Mouse (Mus musculus): Measurements from ENCODE around the gene Cd300a. TPM values are rescaled to one million over a fixed set of nuclear protein-coding genes. Genes with fewer than 3 reads are reported as not detected.
A peak's percentile ranks its signal among the peaks of the same experiment; 100 is the strongest.

The Cd300a gene
- polyA plus RNA-seq, 1 experiment from 2014 or later: 1.4 TPM

DNA sequence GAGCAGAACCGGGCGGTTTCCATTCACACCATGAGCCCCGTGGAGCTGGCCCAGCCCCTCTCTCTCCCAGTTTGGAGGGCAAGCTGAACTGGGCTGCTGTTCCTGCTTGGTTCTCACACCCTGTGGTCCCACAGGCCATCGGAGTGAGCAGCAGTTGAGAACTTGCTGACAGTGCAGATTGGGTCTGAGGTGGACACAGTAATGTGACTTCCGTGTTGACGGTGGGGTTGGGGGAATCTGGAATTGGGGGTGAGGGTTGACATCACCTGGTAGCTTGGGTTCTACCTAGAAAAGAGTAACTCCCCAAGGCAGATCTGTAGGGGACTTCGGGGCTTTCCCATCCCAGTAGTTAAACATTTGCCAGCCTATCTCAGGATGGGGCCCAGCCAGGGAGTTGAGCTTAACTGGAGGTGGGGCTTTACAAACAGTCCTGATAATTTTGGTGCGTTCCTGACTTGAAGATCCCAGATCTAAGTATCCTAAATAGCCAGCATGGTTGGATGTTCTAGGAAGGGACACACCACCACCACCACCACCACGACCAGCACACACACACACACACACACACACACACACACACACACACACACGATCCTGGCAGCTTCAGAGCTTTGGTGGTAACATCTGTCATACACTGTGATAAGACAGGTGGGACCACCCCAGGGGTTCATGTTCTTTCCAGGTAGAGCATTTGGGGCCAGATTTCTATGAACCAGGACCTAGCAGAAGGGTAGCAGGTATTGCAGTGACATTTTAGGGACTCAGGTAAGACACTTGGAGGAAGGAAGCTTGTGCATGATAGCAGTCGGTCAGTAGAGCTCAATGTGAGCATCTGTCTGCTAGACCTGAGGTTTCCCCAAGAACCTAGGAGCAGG, 22.2 kb upstream of the Cd300a start:
- 32% methylated on average over 11 of the region's 11 CpGs for WGBS
- Histone ChIP-seq H3K27me3 (no peaks in the 10 kb centered on the region), H3K9ac (no peak overlapping the region), H3K4me2 (peak overlapping the region; percentile 9; the same call in 1 of the 2 replicates), H3K27ac (peak overlapping the region; percentile 46), H3K4me1 (peaks cover 29% of the 10 kb centered on the region), H3K4me3 (no peak overlapping the region), H3K9me3 (no peaks in the 10 kb centered on the region), H3K36me3 (peaks cover 6% of the 10 kb centered on the region; the same call in 1 of the 2 replicates)
- no peak for ATAC-seq (ENCODE audit: borderline replicate concordance, extremely low read depth, low FRiP score, low TSS enrichment)

DNA sequence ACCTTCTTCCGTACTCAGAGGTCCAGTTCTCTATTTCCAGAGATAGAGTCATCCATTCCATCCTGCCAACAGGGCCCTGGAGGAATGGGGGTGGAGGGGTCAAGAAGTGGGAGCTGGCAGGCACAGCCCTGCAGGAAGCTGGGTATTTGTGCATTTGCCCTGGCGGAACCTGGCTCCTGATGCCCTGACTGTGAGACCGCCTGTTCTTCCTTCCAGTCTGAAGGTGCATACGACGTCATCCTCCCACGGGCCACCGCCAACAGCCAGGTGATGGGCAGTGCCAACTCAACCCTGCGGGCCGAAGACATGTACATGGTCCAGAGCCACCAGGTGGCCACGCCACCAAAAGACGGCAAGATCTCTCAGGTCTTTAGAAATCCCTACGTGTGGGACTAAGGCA, 21.6 kb upstream of the Cd300a start:
- Histone ChIP-seq H3K9ac (no peak overlapping the region), H3K4me1 (peaks cover 35% of the 10 kb centered on the region)

DNA sequence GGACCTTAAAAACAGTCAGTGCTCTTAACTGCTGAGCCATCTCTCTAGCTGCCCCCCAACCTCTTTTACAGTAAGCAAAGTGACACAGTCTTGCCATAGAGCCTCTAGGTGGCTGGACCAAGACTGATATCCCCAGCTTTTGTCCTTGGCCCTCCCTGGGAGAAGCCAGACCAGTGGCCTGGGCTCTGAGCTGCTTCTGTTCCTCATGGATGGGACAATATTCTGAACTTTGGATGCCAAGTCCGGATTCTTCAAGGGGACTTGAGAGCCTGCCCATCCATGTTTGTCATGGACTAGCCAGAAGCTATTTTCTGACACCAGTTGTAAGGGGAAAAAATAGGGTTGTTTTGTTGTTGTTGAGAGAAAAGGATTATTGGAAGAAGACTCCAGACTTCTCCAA, 20.1 kb upstream of the Cd300a start:
- H3K4me1 ChIP-seq: peaks cover 36% of the 10 kb centered on the region
- 83% methylated on average over 1 of the region's 1 CpGs for WGBS
- ATAC-seq (ENCODE audit: borderline replicate concordance, extremely low read depth, low FRiP score, low TSS enrichment): no peak
- H3K36me3 ChIP-seq: peaks cover 3% of the 10 kb centered on the region; the same call in 1 of the 2 replicates
- H3K4me2 ChIP-seq: no peak overlapping the region
- H3K27ac ChIP-seq: no peak overlapping the region
- no peaks in the 10 kb centered on the region for H3K27me3 ChIP-seq
- no peak overlapping the region for H3K4me3 ChIP-seq
- H3K9ac ChIP-seq: no peak overlapping the region
- H3K9me3 ChIP-seq: no peaks in the 10 kb centered on the region

More for the DNA sequence above, 21.6 kb upstream of the Cd300a start:
- no peaks in the 10 kb centered on the region for H3K27me3 ChIP-seq
- no peak overlapping the region for H3K4me3 ChIP-seq
- WGBS: 89% methylated on average over 12 of the region's 12 CpGs
- no peaks in the 10 kb centered on the region for H3K9me3 ChIP-seq
- no peak overlapping the region for H3K27ac ChIP-seq
- H3K36me3 ChIP-seq: peaks cover 6% of the 10 kb centered on the region; the same call in 1 of the 2 replicates
- no peak overlapping the region for H3K4me2 ChIP-seq
- no peak for ATAC-seq (ENCODE audit: borderline replicate concordance, extremely low read depth, low FRiP score, low TSS enrichment)

DNA sequence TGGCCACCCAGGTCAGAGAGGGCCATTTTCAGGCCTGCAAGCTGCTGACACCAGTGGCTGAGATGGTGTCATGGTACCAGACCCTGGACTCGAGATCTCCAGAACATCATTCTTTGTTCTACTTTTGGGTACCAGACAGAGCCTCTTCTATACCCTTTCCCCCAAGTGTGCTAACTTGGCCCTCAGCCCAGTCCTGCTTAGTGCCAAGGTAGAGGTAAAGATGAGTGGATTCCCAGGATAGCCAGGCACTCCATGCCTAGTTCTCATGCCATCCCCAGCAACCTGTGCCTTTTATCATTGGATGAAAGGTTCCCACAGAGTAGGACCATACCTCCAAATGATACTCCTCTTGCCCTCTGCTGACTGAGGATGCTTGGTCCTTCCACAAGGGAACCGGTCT, 18.3 kb upstream of the Cd300a start:
- H3K9me3 ChIP-seq: no peaks in the 10 kb centered on the region
- ATAC-seq (ENCODE audit: borderline replicate concordance, extremely low read depth, low FRiP score, low TSS enrichment): no peak
- H3K27me3 ChIP-seq: no peaks in the 10 kb centered on the region
- peaks cover 3% of the 10 kb centered on the region; the same call in 1 of the 2 replicates for H3K36me3 ChIP-seq
- peaks cover 25% of the 10 kb centered on the region for H3K4me1 ChIP-seq
- H3K4me3 ChIP-seq: no peak overlapping the region
- no peak overlapping the region for H3K9ac ChIP-seq
- H3K27ac ChIP-seq: no peak overlapping the region
- 79% methylated on average over 2 of the region's 2 CpGs for WGBS
- H3K4me2 ChIP-seq: no peak overlapping the region

DNA sequence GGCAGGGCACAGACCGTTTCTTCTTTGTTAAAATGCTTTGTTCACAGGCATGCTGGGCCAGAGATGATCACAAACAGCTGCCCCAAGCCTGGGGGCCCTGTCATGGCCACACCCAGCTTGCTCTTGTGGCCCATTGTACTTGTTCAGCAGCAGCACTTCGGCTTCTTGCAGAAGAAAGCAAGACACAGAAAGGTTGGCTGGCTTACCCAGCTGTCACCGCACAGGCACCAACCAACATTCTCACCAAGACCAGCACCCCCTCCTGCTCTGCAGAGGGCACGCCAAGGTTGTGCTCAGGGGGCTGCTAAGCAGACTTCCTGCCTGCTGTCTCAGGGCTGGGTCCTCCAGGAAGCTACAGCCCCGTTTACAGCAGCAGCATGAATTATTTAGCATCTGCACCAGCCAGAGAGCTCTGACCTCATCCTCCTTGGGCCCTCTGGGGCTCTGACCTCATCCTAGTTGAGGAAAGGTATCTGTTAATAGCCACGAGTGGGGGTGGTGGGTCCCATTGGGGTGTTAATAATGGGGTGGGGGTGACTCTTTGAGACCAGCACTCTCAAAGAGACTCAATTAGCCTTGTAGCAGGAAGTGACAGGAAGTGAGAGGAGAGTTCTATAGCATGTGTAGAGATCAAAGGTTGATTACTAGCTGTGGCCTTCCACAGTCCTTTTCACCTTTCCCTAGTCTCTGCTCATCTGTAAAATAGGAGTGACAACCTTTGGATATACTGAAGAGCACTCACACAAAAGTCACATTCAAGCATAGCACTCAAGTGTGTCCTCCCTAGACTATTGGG, 16.6 kb upstream of the Cd300a start:
- Histone ChIP-seq H3K4me2 (no peak overlapping the region), H3K4me1 (peaks cover 13% of the 10 kb centered on the region), H3K9me3 (no peaks in the 10 kb centered on the region), H3K9ac (no peak overlapping the region), H3K36me3 (peaks cover 3% of the 10 kb centered on the region; the same call in 1 of the 2 replicates), H3K27me3 (no peaks in the 10 kb centered on the region), H3K27ac (no peak overlapping the region; the same call in 1 of the 2 replicates), H3K4me3 (no peak overlapping the region)
- 41% methylated on average over 6 of the region's 6 CpGs for WGBS
- no peak for ATAC-seq (ENCODE audit: borderline replicate concordance, extremely low read depth, low FRiP score, low TSS enrichment)

DNA sequence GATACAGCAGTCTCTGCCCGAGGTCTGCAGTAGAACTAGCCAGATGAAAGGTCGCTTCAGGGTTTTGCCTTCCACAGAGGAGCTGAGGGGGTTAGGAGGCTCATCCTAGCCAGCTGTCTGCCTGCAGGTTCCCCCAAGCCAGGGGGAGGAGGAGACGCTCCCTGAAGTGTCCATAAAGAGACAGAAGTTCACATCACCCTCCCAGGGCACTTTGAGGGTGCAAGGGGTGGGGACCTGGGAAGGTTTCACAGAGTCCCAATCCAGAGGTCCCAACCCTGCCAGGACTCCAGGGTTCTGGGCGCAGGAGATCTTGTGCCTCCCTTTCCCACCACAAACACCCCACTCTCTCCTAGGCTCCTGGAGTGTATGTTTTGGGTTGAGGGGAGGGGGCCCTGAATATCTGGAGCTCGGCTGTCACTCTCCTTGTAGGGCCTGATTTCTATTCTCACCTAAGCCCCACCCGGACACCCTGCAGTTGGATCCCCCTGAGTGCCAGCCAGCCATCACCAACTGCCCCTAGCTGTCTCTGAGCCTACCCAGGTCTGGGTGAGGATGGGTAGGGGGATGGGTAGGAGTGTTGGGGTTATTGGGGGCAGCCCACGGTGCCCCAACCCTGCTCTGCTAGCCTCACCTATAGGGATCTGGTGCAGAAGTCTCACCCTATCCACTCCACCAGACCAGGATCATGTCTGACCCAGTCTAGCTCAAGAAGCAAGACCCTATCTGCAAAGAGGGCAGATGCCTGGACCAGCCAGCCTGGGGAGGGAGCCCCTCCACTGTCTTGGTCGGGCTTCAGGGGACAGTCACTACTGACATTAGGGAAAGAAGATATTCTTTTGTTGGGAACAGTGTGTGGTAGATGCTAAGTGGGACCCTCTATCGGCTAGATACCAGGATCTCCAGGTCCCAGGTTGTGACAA, 15.4 kb upstream of the Cd300a start:
- Histone ChIP-seq H3K27ac (no peak overlapping the region), H3K9me3 (no peaks in the 10 kb centered on the region), H3K36me3 (peaks cover 3% of the 10 kb centered on the region; the same call in 1 of the 2 replicates), H3K27me3 (no peaks in the 10 kb centered on the region), H3K4me3 (no peak overlapping the region), H3K4me1 (peaks cover 12% of the 10 kb centered on the region), H3K9ac (no peak overlapping the region; the same call in 1 of the 2 replicates), H3K4me2 (no peak overlapping the region)
- 42% methylated on average over 9 of the region's 9 CpGs for WGBS
- ATAC-seq (ENCODE audit: borderline replicate concordance, extremely low read depth, low FRiP score, low TSS enrichment): no peak

DNA sequence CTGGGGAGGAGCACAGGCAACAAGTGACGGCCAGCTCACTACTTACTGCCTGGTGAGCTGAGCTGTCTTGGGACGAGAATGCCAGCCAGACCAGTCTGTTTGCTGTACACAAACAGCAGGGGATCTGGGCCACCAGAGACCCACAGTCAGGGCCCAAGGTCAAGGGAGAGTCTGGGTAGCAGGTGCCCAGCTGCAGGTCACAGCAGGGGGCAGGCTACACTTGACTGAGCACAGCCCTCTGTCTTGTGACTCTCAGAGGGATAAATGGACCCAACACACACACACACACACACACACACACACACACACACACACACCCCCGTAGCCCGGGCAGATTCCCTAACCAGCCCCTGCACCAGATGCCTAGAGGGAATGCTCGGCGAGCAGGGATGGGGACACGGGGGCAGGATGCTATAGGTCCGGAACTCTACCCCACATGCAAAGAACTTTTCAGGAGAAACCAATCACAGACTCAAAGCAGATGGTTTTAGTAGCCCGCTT, 14.5 kb upstream of the Cd300a start:
- H3K9me3 ChIP-seq: no peaks in the 10 kb centered on the region
- H3K4me2 ChIP-seq: no peak overlapping the region
- no peak overlapping the region for H3K9ac ChIP-seq
- H3K27ac ChIP-seq: no peak overlapping the region
- H3K4me1 ChIP-seq: peaks cover 12% of the 10 kb centered on the region
- H3K4me3 ChIP-seq: no peak overlapping the region
- peaks cover 3% of the 10 kb centered on the region; the same call in 1 of the 2 replicates for H3K36me3 ChIP-seq
- H3K27me3 ChIP-seq: no peaks in the 10 kb centered on the region
- ATAC-seq (ENCODE audit: borderline replicate concordance, extremely low read depth, low FRiP score, low TSS enrichment): no peak
- WGBS: 13% methylated on average over 9 of the region's 9 CpGs

DNA sequence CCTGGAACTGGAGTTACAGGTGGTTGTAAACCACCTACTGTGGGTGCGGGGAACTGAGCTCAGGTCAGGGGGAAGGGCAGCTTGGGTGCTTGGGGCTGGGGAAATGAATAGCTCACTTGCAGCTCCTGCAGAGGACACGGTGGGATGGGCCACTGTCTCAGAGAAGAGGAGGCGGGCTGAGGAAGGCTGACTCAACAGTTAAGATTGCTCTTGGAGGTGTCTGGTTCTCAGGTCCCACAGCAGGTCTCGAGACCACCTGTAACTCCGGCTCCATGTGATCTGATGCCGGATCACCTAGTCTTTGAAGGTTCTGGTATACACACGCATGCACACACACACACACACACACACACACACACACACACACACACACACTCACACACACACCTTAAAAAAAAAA, 13.7 kb upstream of the Cd300a start:
- no peak for ATAC-seq (ENCODE audit: borderline replicate concordance, extremely low read depth, low FRiP score, low TSS enrichment)
- Histone ChIP-seq H3K4me1 (peaks cover 12% of the 10 kb centered on the region), H3K27ac (no peak overlapping the region), H3K4me2 (no peak overlapping the region), H3K4me3 (no peak overlapping the region), H3K9ac (no peak overlapping the region), H3K9me3 (no peaks in the 10 kb centered on the region), H3K36me3 (no peaks in the 10 kb centered on the region), H3K27me3 (no peaks in the 10 kb centered on the region)
- 41% methylated on average over 7 of the region's 7 CpGs for WGBS

DNA sequence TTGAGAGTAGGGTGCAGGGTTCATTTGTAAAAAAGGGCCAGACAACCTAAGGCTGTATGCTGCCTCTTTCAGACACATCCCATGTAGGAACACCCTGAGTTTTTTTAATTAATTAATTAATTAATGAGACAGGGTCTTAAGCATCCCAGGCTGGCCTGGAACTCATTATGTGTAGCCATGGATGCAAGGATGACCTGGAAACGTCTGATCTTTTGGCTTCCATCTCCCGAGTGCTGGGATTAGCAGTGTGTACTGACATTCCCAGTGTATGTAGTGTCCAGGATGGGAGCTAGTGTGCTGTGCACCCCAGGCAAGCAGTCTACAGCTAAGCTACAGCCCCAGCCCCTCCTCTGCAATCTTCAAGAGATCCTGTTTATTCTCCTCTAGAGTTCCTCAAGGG, 13.2 kb upstream of the Cd300a start:
- H3K4me3 ChIP-seq: no peak overlapping the region
- peaks cover 12% of the 10 kb centered on the region for H3K4me1 ChIP-seq
- H3K9me3 ChIP-seq: no peaks in the 10 kb centered on the region
- no peak for ATAC-seq (ENCODE audit: borderline replicate concordance, extremely low read depth, low FRiP score, low TSS enrichment)
- H3K36me3 ChIP-seq: no peaks in the 10 kb centered on the region
- no peaks in the 10 kb centered on the region for H3K27me3 ChIP-seq
- no peak overlapping the region for H3K27ac ChIP-seq
- no peak overlapping the region for H3K9ac ChIP-seq
- H3K4me2 ChIP-seq: no peak overlapping the region
- WGBS: 29% methylated on average over 2 of the region's 2 CpGs

DNA sequence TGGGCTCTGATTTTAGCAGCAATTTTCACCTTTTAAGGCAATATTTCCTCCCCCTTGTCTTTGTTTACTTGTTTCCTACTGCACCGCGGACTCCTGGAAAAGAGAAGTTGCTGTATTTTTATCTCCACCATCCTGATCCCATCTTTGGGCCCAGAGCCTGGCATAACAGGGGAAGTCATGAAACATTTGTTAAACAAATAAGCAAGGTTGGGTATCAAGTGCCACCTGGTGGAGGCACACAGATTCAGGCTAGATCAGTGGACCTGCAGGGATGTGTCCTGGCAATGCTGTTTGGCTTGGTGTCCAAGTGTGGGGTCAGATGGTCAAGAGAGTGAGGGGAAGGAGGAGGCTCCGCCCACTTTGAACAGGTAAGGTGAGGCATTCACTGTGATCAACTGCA, 12.7 kb upstream of the Cd300a start:
- Histone ChIP-seq H3K4me3 (no peak overlapping the region), H3K27ac (no peak overlapping the region), H3K4me1 (peaks cover 12% of the 10 kb centered on the region), H3K9me3 (no peaks in the 10 kb centered on the region), H3K9ac (no peak overlapping the region), H3K4me2 (no peak overlapping the region), H3K36me3 (no peaks in the 10 kb centered on the region), H3K27me3 (no peaks in the 10 kb centered on the region)
- ATAC-seq (ENCODE audit: borderline replicate concordance, extremely low read depth, low FRiP score, low TSS enrichment): 0 out of 2 replicates have a peak, but pooled peaks have one; percentile 17
- WGBS: 23% methylated on average over 3 of the region's 3 CpGs

DNA sequence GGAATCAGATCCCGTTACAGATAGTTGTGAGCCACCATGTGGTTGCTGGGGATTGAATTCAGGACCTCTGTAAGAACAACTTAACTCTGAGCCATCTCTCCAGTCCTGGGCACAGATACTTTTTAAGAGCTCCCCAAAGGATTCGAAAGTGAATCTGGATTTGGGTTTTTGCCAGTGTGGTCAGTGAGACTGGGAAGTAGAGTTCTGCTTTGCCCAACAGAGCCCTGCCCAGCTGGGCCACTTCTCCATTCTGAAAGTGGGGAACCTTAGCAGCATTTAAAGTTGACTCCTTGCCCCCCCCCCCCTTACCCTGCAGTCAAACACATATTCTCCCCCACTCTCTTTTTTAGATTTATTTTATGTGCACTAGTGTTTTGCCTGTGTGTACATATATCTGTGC, 10.2 kb upstream of the Cd300a start:
- ATAC-seq (ENCODE audit: borderline replicate concordance, extremely low read depth, low FRiP score, low TSS enrichment): no peak
- no peaks in the 10 kb centered on the region for H3K27me3 ChIP-seq
- H3K9me3 ChIP-seq: no peaks in the 10 kb centered on the region
- H3K27ac ChIP-seq: no peak overlapping the region
- peaks cover 5% of the 10 kb centered on the region for H3K4me1 ChIP-seq
- H3K36me3 ChIP-seq: no peaks in the 10 kb centered on the region
- H3K9ac ChIP-seq: no peak overlapping the region
- H3K4me2 ChIP-seq: no peak overlapping the region
- 68% methylated on average over 2 of the region's 2 CpGs for WGBS
- H3K4me3 ChIP-seq: no peak overlapping the region
